ENCODE assay signal across 14 mouse cellular contexts in the genomic region with DNA sequence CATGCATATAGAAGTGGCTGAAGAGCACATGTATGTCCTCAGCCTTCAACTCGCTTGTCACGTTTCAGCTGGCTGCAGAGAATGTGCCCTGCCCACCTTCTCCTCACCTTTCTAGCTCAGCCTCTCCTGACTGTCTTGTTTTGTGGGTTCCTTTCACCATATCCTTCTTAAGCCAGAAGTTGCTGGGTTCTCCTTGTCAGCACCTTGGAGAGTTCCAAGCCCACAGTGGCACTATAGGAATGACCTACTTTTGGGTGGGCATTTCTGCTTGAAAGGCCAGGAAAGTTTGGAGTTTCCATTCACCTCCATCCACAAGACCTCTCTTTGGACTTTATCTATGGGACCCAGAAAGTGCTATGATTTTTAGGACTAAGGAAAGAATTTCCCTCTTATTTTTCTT.
A peak's percentile ranks its signal among the peaks of the same experiment; 100 is the strongest.
DNase-seq lines count a peak whose midpoint lies in the region; ATAC-seq lines count a peak whose summit lies in the region.
"Had no signal": no experiment of that assay in that cellular context is flagged by ENCODE, and none has a peak within 500 bp of the region (broad histone marks: within the 10 kb centered on the region; RNA-seq: fewer than 3 reads in every experiment).

No protein-coding gene starts in this region.

- no peak overlapping the region for H3K4me2 ChIP-seq in hindbrain, embryonic 16.5 days (ENCODE audit: low read length)
- H3K4me2 ChIP-seq: midbrain, embryonic 15.5 days; stomach, embryonic 15.5 days had no signal

- H3K9me3 ChIP-seq in hindbrain, embryonic 10.5 days = no peaks in the 10 kb centered on the region
- no peaks in the 10 kb centered on the region for H3K9me3 ChIP-seq in hindbrain, embryonic 16.5 days (ENCODE audit: control insufficient read depth, low read length)
- H3K9me3 ChIP-seq: midbrain, embryonic 15.5 days; stomach, embryonic 15.5 days had no signal

- no peaks in the 10 kb centered on the region for H3K27me3 ChIP-seq in hindbrain, embryonic 10.5 days (ENCODE audit: insufficient read depth, poor library complexity, severe bottlenecking)
- no peaks in the 10 kb centered on the region for H3K27me3 ChIP-seq in hindbrain, embryonic 16.5 days (replicated peaks; ENCODE audit: control insufficient read depth, insufficient read depth, low read length)
- H3K27me3 ChIP-seq: midbrain, embryonic 15.5 days; stomach, embryonic 15.5 days had no signal

- no peaks in the 10 kb centered on the region for H3K4me1 ChIP-seq in hindbrain, embryonic 10.5 days (replicated peaks)
- no peaks in the 10 kb centered on the region for H3K4me1 ChIP-seq in hindbrain, embryonic 16.5 days (ENCODE audit: control insufficient read depth, insufficient read depth, low read depth, low read length)
- H3K4me1 ChIP-seq: midbrain, embryonic 15.5 days; stomach, embryonic 15.5 days had no signal

- no peak overlapping the region for H3K27ac ChIP-seq in hindbrain, embryonic 10.5 days
- H3K27ac ChIP-seq in hindbrain, embryonic 16.5 days (ENCODE audit: low read depth, low read length) = no peak overlapping the region
- H3K27ac ChIP-seq: layer of hippocampus, adult 2 months; midbrain, embryonic 15.5 days; stomach, embryonic 15.5 days had no signal

- H3K9ac ChIP-seq in hindbrain, embryonic 16.5 days (ENCODE audit: low read depth, low read length) = no peak overlapping the region
- H3K9ac ChIP-seq: liver, postnatal 0 days; midbrain, embryonic 15.5 days; stomach, embryonic 15.5 days had no signal

- peak; percentile 7 for DNase-seq in hindbrain, embryonic 10.5 days (ENCODE audit: low spot score)
- DNase-seq in 3T3-L1 (ENCODE audit: low read depth, low spot score) = peak; percentile 31
- peak; percentile 29 for DNase-seq in R1 (ENCODE audit: low read depth, low spot score)
- DNase-seq in forelimb bud, embryonic 11.5 days (ENCODE audit: low read depth, low spot score) = peak; percentile 72
- DNase-seq in cerebellum, postnatal 4 days (ENCODE audit: low spot score in 2 of 2) = no peak
- no peak for DNase-seq in left cerebral cortex, adult 8-10 months (ENCODE audit: low spot score in 2 of 2)
- DNase-seq: cerebellum, postnatal 25 days; liver, postnatal 0 days; thymus, postnatal 25 days had no signal

- no peaks in the 10 kb centered on the region for H3K36me3 ChIP-seq in hindbrain, embryonic 10.5 days
- H3K36me3 ChIP-seq in hindbrain, embryonic 16.5 days (ENCODE audit: control insufficient read depth, insufficient read depth, low read length) = no peaks in the 10 kb centered on the region
- H3K36me3 ChIP-seq: midbrain, embryonic 15.5 days; stomach, embryonic 15.5 days had no signal

- no peak for ATAC-seq in hindbrain, embryonic 16.5 days
- ATAC-seq in activated CD4-positive, CD25-positive, alpha-beta regulatory T cell, adult 4 months = no peak
- ATAC-seq: liver, postnatal 0 days; midbrain, embryonic 15.5 days had no signal

- no peak overlapping the region for H3K4me3 ChIP-seq in hindbrain, embryonic 10.5 days
- H3K4me3 ChIP-seq in hindbrain, embryonic 16.5 days (ENCODE audit: low read length) = no peak overlapping the region
- H3K4me3 ChIP-seq: layer of hippocampus, adult 2 months; midbrain, embryonic 15.5 days; stomach, embryonic 15.5 days had no signal

- 65% methylated on average over 2 of the region's 2 CpGs for WGBS in hindbrain, embryonic 10.5 days
- 66% methylated on average over 2 of the region's 2 CpGs for WGBS in hindbrain, embryonic 16.5 days

Comparison
In these comparisons a context has a peak if more than half of its experiments do, and no peak if none do; other contexts are left out.
1. DNase-seq: peak in hindbrain, embryonic 10.5 days (single experiment), 3T3-L1 (single experiment), R1 (single experiment) and forelimb bud, embryonic 11.5 days (single experiment); none in cerebellum, postnatal 4 days (0 of 2) and left cerebral cortex, adult 8-10 months (0 of 2).